In the genomic region with DNA sequence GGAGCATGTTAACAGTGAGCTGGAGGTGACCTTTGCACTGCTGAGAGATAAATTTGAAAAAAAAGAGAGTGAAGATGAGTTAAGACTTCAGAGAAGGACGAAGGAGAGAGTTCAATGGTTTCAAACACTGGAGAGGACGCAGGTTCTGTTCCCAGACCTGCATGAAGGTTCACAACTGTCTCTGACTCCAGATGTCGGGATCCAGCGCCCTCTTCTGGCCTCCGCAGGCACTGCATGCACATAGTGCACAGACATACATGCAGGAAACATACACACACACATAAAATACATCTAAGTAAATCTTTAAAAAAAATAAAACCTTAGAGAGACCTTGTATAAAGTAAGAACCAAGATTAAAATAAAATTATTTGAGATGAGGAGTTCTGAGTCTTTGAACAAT, we compare ENCODE assay signal across 1 mouse cellular context.
TF ChIP-seq lines count a peak whose summit lies in the region.

No protein-coding gene starts in this region.

TF ChIP-seq in MEL, 35 proteins besides CTCF, POLR2A, EP300 and RAD21 (continued from another document):
- TF ChIP-seq MAFK (IDR thresholded peaks at IDR 0.05; ENCODE audit: borderline replicate concordance, low read depth, low read length) (no peak), MYC (IDR thresholded peaks at IDR 0.05; ENCODE audit: low read depth, low read length) (no peak), MXI1 (IDR thresholded peaks at IDR 0.05; ENCODE audit: low read depth, low read length) (no peak), ZC3H11A (IDR thresholded peaks at IDR 0.05; ENCODE audit: low read depth, low read length) (no peak), ZKSCAN1 (IDR thresholded peaks at IDR 0.05; ENCODE audit: low read depth, low read length) (no peak), UBTF (IDR thresholded peaks at IDR 0.05; ENCODE audit: borderline replicate concordance, insufficient read depth, low read depth, low read length) (no peak), POLR2AphosphoS5 (IDR thresholded peaks at IDR 0.05; ENCODE audit: borderline replicate concordance, low read depth, low read length) (no peak), MAX (IDR thresholded peaks at IDR 0.05; ENCODE audit: low read length) (no peak), TBP (IDR thresholded peaks at IDR 0.05; ENCODE audit: low read depth, low read length) (no peak)
TF ChIP-seq in MEL: peak in this region for 0.
